24 mouse cellular contexts compared by ENCODE assay signal in the genomic region with DNA sequence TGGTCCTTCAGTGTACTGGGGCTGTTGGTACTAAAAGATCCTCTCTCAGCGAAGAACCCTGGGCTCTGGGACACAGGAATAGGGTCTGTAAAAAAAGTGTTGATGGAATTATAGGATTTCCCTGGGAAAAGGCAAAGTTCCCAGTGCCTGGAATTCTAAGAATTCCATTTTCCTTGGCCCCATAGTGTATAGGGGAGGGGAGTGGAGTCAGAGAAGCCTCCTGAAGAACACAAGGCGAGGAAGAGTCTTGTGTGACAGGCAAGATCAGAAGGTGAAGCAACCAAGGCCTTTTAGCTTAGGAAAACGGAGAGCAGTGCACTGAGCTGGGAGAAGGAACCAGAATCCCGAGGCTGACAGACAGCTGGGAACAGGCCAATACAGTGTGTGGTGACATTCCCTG.
DNase-seq lines count a peak whose midpoint lies in the region; ATAC-seq lines count a peak whose summit lies in the region.
"Had no signal": no experiment of that assay in that cellular context is flagged by ENCODE, and none has a peak within 500 bp of the region (broad histone marks: within the 10 kb centered on the region; RNA-seq: fewer than 3 reads in every experiment).

No protein-coding gene starts in this region.

- peaks cover 4% of the 10 kb centered on the region; the same call in 1 of the 2 replicates for H3K9me3 ChIP-seq in heart, embryonic 10.5 days
- peaks cover 8% of the 10 kb centered on the region for H3K9me3 ChIP-seq in kidney, embryonic 14.5 days (ENCODE audit: control insufficient read depth, low read length)
- H3K9me3 ChIP-seq in lung, embryonic 16.5 days (ENCODE audit: control insufficient read depth, low read length): peaks cover 9% of the 10 kb centered on the region
- H3K9me3 ChIP-seq: G1E had no signal

- ATAC-seq in kidney, embryonic 14.5 days (ENCODE audit: low FRiP score, low TSS enrichment): no peak
- peak; percentile 54; the same call in 1 of the 2 replicates for ATAC-seq in lung, embryonic 16.5 days (ENCODE audit: low read depth)
- ATAC-seq: activated CD4-positive, CD25-positive, alpha-beta regulatory T cell, adult 4 months; CD4-positive, CD25-positive, alpha-beta regulatory T cell, adult 4 months; forebrain, embryonic 13.5 days; forebrain, embryonic 15.5 days; Patski had no signal

- H3K4me3 ChIP-seq in heart, embryonic 10.5 days: no peak overlapping the region
- no peak overlapping the region for H3K4me3 ChIP-seq in kidney, embryonic 14.5 days (ENCODE audit: low read length)
- H3K4me3 ChIP-seq in lung, embryonic 16.5 days (ENCODE audit: low read length): no peak overlapping the region
- H3K4me3 ChIP-seq: embryonic facial prominence, embryonic 10.5 days; embryonic facial prominence, embryonic 12.5 days; forebrain, embryonic 13.5 days; forebrain, embryonic 15.5 days had no signal

- 47% methylated on average over 4 of the region's 4 CpGs for WGBS in heart, embryonic 10.5 days
- 68% methylated on average over 4 of the region's 4 CpGs for WGBS in kidney, embryonic 14.5 days
- 51% methylated on average over 4 of the region's 4 CpGs for WGBS in lung, embryonic 16.5 days

- no peak overlapping the region for H3K9ac ChIP-seq in kidney, embryonic 14.5 days (ENCODE audit: low read depth, low read length)
- H3K9ac ChIP-seq in lung, embryonic 16.5 days (ENCODE audit: low read length): no peak overlapping the region
- H3K9ac ChIP-seq: embryonic facial prominence, embryonic 12.5 days; forebrain, embryonic 13.5 days; forebrain, embryonic 15.5 days had no signal

- H3K36me3 ChIP-seq in heart, embryonic 10.5 days: 0 out of 2 replicates have a peak, but pooled peaks cover 5% of the 10 kb centered on the region
- H3K36me3 ChIP-seq in kidney, embryonic 14.5 days (ENCODE audit: control insufficient read depth, insufficient read depth, low read length): no peaks in the 10 kb centered on the region
- no peaks in the 10 kb centered on the region for H3K36me3 ChIP-seq in lung, embryonic 16.5 days (ENCODE audit: control insufficient read depth, insufficient read depth, low read length)
- H3K36me3 ChIP-seq: embryonic facial prominence, embryonic 10.5 days; embryonic facial prominence, embryonic 12.5 days; forebrain, embryonic 15.5 days; G1E had no signal

- H3K27me3 ChIP-seq in heart, embryonic 10.5 days (ENCODE audit: insufficient read depth, poor library complexity, severe bottlenecking): no peaks in the 10 kb centered on the region
- no peaks in the 10 kb centered on the region for H3K27me3 ChIP-seq in kidney, embryonic 14.5 days (ENCODE audit: control insufficient read depth, insufficient read depth, low read length)
- no peaks in the 10 kb centered on the region for H3K27me3 ChIP-seq in lung, embryonic 16.5 days (ENCODE audit: control insufficient read depth, insufficient read depth, low read depth, low read length)
- H3K27me3 ChIP-seq: CH12.LX; embryonic facial prominence, embryonic 12.5 days; forebrain, embryonic 13.5 days; forebrain, embryonic 15.5 days; Patski had no signal

- H3K27ac ChIP-seq in heart, embryonic 10.5 days: no peak overlapping the region
- H3K27ac ChIP-seq in kidney, embryonic 14.5 days (ENCODE audit: low read depth, low read length): no peak overlapping the region
- no peak overlapping the region for H3K27ac ChIP-seq in lung, embryonic 16.5 days (ENCODE audit: low read length)
- H3K27ac ChIP-seq: embryonic facial prominence, embryonic 10.5 days; embryonic facial prominence, embryonic 12.5 days; forebrain, embryonic 13.5 days; forebrain, embryonic 15.5 days had no signal

- no peaks in the 10 kb centered on the region for H3K4me1 ChIP-seq in heart, embryonic 10.5 days
- H3K4me1 ChIP-seq in kidney, embryonic 14.5 days (ENCODE audit: control insufficient read depth, insufficient read depth, low read length): no peaks in the 10 kb centered on the region
- H3K4me1 ChIP-seq in lung, embryonic 16.5 days (replicated peaks; ENCODE audit: control insufficient read depth, insufficient read depth, low read length): peaks cover 3% of the 10 kb centered on the region; the same call in 1 of the 2 replicates
- H3K4me1 ChIP-seq: embryonic facial prominence, embryonic 10.5 days; embryonic facial prominence, embryonic 12.5 days; forebrain, embryonic 13.5 days; forebrain, embryonic 15.5 days had no signal

- DNase-seq in heart, adult 11 months: peak; percentile 60
- no peak for DNase-seq in heart, embryonic 10.5 days (ENCODE audit: low spot score)
- DNase-seq in kidney, postnatal 14 days: peak; percentile 9
- DNase-seq in lung, postnatal 14 days: no peak
- DNase-seq: adrenal gland, adult 8-10 months; adrenal gland, postnatal 14 days; adrenal gland, postnatal 36 days; B cell, adult 2 months; cerebellum, adult 11-12 months; cerebellum, adult 2 months; cerebellum, adult 9-10 months; cerebellum, postnatal 10 days; cerebellum, postnatal 25 days had no signal

- no peak overlapping the region for H3K4me2 ChIP-seq in kidney, embryonic 14.5 days (replicated peaks; ENCODE audit: low read depth, low read length)
- H3K4me2 ChIP-seq in lung, embryonic 16.5 days (ENCODE audit: low read depth, low read length): no peak overlapping the region
- H3K4me2 ChIP-seq: embryonic facial prominence, embryonic 12.5 days; forebrain, embryonic 13.5 days; forebrain, embryonic 15.5 days had no signal

Comparison
In these comparisons a context has a peak if more than half of its experiments do, and no peak if none do; other contexts are left out.
1. DNase-seq: peak in heart, adult 11 months (single experiment) and kidney, postnatal 14 days (single experiment); none in heart, embryonic 10.5 days (single experiment) and lung, postnatal 14 days (single experiment).